Mouse (Mus musculus) megakaryocyte, embryonic 14.5 days (primary cell): ENCODE results near the gene Ntsr1.

Experiments used
- FLI1 ChIP-seq: IDR thresholded peaks from 2 replicates; pipeline ENCODE4 v1.6.1; 2012; ENCODE audit warnings: low read length, inconsistent platforms, mixed read lengths
- GATA1 ChIP-seq: IDR thresholded peaks from 3 replicates; pipeline ENCODE4 v1.6.1; 2012; ENCODE audit warnings: mixed read lengths, low read length, inconsistent platforms, borderline replicate concordance

DNA sequence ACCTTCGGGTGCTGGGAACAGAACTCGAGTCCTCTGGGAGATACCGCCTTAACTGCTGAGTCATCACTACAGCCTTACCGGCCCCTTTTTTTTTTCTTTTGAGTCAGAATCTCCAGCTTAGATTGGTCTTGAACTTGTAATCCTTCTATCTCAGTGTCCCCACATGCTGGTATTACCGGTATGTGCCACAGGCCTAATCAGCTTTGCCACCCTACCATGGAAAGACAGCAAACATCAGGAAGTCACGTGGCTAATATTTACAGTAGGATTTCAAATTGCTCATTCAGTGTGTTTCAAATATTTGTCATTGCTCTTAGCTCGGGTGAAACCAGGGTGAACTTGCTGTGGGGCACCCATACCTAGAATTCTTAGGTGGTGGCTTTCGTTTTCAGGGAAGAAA is 37.2 kb upstream of the Ntsr1 start:
- TF ChIP-seq FLI1 (no peak), GATA1 (no peak)
